Mouse (Mus musculus) E14TG2a.4 (cell line): ENCODE measurements around the gene Bcl9.

Experiments used
- CTCF ChIP-seq: conservative IDR thresholded peaks from 2 replicates; pipeline ENCODE4 v1.5.1; 2014; ENCODE audit warnings: low read length
- NANOG ChIP-seq: IDR thresholded peaks from 2 replicates; pipeline ENCODE4 v1.6.1; 2014; ENCODE audit warnings: borderline replicate concordance, low read length, mixed read lengths
- POU5F1 ChIP-seq: IDR thresholded peaks from 2 replicates; pipeline ENCODE4 v1.6.1; 2014; ENCODE audit warnings: low read length, borderline replicate concordance

DNA sequence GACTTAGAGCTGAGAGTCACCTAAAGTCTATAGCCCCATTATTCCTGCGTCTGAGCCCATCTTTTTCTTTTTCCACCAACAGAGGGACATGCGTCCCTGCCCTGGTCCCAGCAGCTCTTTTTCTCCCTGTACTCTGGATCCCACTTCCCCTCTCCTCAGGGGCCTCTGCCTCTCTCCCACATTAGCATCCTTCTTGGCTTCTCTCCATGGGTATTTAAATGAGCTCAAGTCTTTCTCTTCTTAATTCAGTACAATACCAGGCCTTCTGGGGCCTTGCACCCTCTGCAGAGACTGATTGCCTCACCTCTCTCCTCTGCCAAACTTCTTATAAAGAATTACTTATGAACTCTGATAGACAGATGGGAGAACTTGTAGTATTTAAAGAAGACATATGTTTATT lies 10.7 kb upstream of the Bcl9 start:
- TF ChIP-seq CTCF: no peak
- TF ChIP-seq NANOG: no peak
- TF ChIP-seq POU5F1: no peak
